Mouse (Mus musculus): ENCODE measurements around the gene Zfp217.

- TF ChIP-seq POLR2A (IDR thresholded peaks at IDR 0.05; ENCODE audit: insufficient read depth, low read depth, low read length) (no peak), EP300 (IDR thresholded peaks at IDR 0.05; ENCODE audit: insufficient read depth, low read depth, low read length) (no peak), CTCF (IDR thresholded peaks at IDR 0.05) (no peak)
Observed at GRCm38 (mm10) chr2:170193850-170194249, 45.9 kb upstream of the Zfp217 start.

Data from heart, adult 2 months (tissue).